Mouse (Mus musculus) c-Kit-positive CD71-positive TER-119-positive erythroid progenitor cells, embryonic 14.5 days (primary cell): Measurements from ENCODE around the gene Tnfrsf8.

Source experiments
- DNase-seq: peaks from one replicate; pipeline ENCODE4 v3.0.0-alpha.2; 2013; ENCODE audit warnings: low spot score

The Tnfrsf8 gene

GRCm38 (mm10) chr4:145230647-145231046 lies 84.3 kb downstream of the Tnfrsf8 start:
- no peak for DNase-seq

DNA sequence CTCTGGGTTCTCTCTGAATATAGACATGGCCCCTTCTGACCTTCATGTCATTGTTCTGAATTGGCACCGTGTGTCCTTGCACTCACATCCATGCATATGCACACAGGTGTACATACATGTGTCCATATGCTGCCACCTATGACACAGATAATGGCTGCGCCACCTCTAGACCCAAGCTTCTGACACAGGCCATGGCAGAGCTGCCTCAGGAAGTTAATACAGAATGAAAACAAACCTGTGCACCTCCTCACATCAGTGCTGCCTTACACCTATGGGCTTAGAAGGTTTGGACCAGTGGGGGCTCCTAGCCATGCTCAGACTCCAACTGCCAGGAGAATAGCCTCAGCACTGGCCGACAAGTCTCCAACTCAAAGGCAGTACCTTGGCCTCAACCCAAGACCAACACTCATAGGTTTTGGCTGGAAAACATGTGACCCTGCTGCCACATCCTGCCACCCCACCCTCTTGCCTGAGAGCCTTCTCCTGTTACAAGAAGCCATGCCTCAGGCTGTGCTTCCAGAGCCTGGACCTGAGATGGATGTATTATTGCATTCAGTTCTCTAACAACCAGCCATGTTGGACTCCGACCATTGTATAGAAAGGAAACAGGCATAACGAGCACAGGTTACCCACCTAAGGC lies 85.3 kb downstream of the Tnfrsf8 start:
- no peak for DNase-seq

GRCm38 (mm10) chr4:145229051-145229450 lies 85.9 kb downstream of the Tnfrsf8 start:
- no peak for DNase-seq

- DNase-seq: no peak
Measured at GRCm38 (mm10) chr4:145224613-145225012, 90.4 kb downstream of the Tnfrsf8 start.

DNA sequence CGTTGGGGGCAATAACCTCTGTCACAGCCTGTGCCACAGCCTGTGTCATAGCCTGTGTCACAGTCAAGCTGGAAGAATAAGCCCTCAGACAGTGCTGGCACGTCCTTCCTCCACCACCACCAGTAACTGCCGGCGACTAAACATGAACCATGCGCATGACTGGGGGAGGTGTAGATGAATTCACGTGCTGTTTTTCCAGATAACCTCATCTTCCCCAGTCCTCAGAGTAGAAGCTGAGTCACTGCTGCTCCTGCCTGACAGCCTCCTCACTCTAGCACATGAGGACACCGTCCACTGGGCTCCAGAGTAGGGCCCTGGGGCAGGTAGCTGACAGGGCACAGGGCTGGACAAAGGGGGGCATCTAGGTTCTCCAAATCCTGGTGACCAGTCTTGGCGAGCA lies 92.9 kb downstream of the Tnfrsf8 start:
- peak; percentile 51 for DNase-seq

DNA sequence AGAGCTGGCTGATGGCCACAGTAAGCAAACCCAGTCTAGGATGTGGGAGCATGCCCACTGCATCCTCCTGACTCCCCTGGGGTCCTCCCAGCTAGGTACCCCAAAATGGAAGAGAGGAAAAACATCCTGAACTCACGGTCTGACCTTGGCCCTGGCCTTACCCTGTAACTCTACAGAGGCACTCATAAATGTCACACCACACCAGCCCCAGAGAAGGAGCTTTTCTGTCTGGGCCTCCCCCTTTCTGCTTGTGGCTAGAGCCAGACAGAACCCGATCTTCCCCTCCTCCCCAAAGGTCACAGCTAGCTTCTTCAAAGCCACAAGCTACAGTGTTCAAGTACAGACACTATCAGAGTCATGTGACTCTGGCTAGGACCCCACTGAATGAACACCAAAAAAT lies 93.6 kb downstream of the Tnfrsf8 start:
- no peak for DNase-seq

GRCm38 (mm10) chr4:145220001-145220400 lies 95.0 kb downstream of the Tnfrsf8 start:
- no peak for DNase-seq

GRCm38 (mm10) chr4:145219240-145219985 lies 95.6 kb downstream of the Tnfrsf8 start:
- no peak for DNase-seq

- DNase-seq: no peak
Measured at GRCm38 (mm10) chr4:145217837-145218236, 97.1 kb downstream of the Tnfrsf8 start.
